Mouse (Mus musculus): Measurements from ENCODE around the gene Kdf1. TPM values are rescaled to one million over a fixed set of nuclear protein-coding genes. Genes with fewer than 3 reads are reported as not detected.

The Kdf1 gene
- polyA plus RNA-seq, 1 experiment from 2014 or later: 0.45 TPM

Small RNAs within 50 kb of the gene (microRNA-seq; reads per million reads assigned to microRNA genes)
- gene Gm23158: not detected

Other genes starting within 250 kb of the Kdf1 start
- gene Tmem222, start 241.2 kb upstream of the Kdf1 start, polyA plus RNA-seq (2015; fragmentation: Nextera tagmentation; extraction: Ambion mirVana): 38.9 and 41.0 TPM in 2 replicates
- gene Wdtc1, start 165.5 kb upstream of the Kdf1 start, polyA plus RNA-seq (2015; fragmentation: Nextera tagmentation; extraction: Ambion mirVana): 5.5 and 7.1 TPM in 2 replicates
- gene Slc9a1, start 149.3 kb upstream of the Kdf1 start, polyA plus RNA-seq (2015; fragmentation: Nextera tagmentation; extraction: Ambion mirVana): 2.7 and 3.1 TPM in 2 replicates
- gene Tent5b, start 38.8 kb upstream of the Kdf1 start, polyA plus RNA-seq (2015; fragmentation: Nextera tagmentation; extraction: Ambion mirVana): 0.05 TPM in 1 of 2 replicates, not detected in the other
- 0.06 TPM in 1 of 2 replicates, not detected in the other for gene Trnp1, start 20.4 kb upstream of the Kdf1 start, polyA plus RNA-seq (2015; fragmentation: Nextera tagmentation; extraction: Ambion mirVana)
- gene Nudc, start 27.0 kb downstream of the Kdf1 start, polyA plus RNA-seq (2015; fragmentation: Nextera tagmentation; extraction: Ambion mirVana): 214 and 231 TPM in 2 replicates
- gene Nr0b2, start 34.4 kb downstream of the Kdf1 start, polyA plus RNA-seq (2015; fragmentation: Nextera tagmentation; extraction: Ambion mirVana): 0.31 and 0.51 TPM in 2 replicates
- 4.3 and 4.6 TPM in 2 replicates for gene Gpatch3, start 55.8 kb downstream of the Kdf1 start, polyA plus RNA-seq (2015; fragmentation: Nextera tagmentation; extraction: Ambion mirVana)
- 12.5 and 13.5 TPM in 2 replicates for gene Gpn2, start 65.4 kb downstream of the Kdf1 start, polyA plus RNA-seq (2015; fragmentation: Nextera tagmentation; extraction: Ambion mirVana)
- 0.77 and 0.92 TPM in 2 replicates for gene Sfn, start 83.2 kb downstream of the Kdf1 start, polyA plus RNA-seq (2015; fragmentation: Nextera tagmentation; extraction: Ambion mirVana)
- gene Zdhhc18, start 131.2 kb downstream of the Kdf1 start, polyA plus RNA-seq (2015; fragmentation: Nextera tagmentation; extraction: Ambion mirVana): 1.0 and 1.1 TPM in 2 replicates
- 5.8 and 7.3 TPM in 2 replicates for gene Pigv, start 153.7 kb downstream of the Kdf1 start, polyA plus RNA-seq (2015; fragmentation: Nextera tagmentation; extraction: Ambion mirVana)
- 8.0 and 9.0 TPM in 2 replicates for gene Arid1a, start 237.8 kb downstream of the Kdf1 start, polyA plus RNA-seq (2015; fragmentation: Nextera tagmentation; extraction: Ambion mirVana)